Mouse (Mus musculus) forebrain, embryonic 12.5 days (tissue): Measurements from ENCODE around the gene Hist1h2ae. TPM values are rescaled to one million over a fixed set of nuclear protein-coding genes. Genes with fewer than 3 reads are reported as not detected.
"Not testable (repeated sequence)": the region's sequence is repeated elsewhere in the genome, so short reads cannot be mapped to it uniquely, and the experiment has no call there.

Experiments
- ATAC-seq: fragments of 200-750 bp; cut with Nextera tagmentation; 2 replicates; pipeline ENCODE4 v1.8.0; 2017; ENCODE audit warnings: moderate TSS enrichment; ENCODE audit not compliant: low FRiP score
- H3K27ac ChIP-seq: fragments of 300-500 bp; sonication (generic); 2 replicates; pipeline ENCODE4 v1.5.1; 2016; ENCODE audit warnings: mild to moderate bottlenecking
- H3K27me3 ChIP-seq: fragments of 300-500 bp; sonication (generic); 2 replicates; pipeline ENCODE4 v1.6.1; 2016; ENCODE audit warnings: mild to moderate bottlenecking
- H3K36me3 ChIP-seq: fragments of 300-500 bp; sonication (generic); replicated peaks from 2 replicates; pipeline ENCODE4 v1.6.1; 2016; ENCODE audit warnings: mild to moderate bottlenecking
- H3K4me1 ChIP-seq: fragments of 300-500 bp; sonication (generic); 2 replicates; pipeline ENCODE4 v1.6.1; 2016
- H3K4me2 ChIP-seq: fragments of 300-500 bp; sonication (generic); 2 replicates; pipeline ENCODE4 v1.6.1; 2016; ENCODE audit warnings: mild to moderate bottlenecking, moderate library complexity
- H3K4me3 ChIP-seq: fragments of 300-500 bp; sonication (generic); replicated peaks from 2 replicates; pipeline ENCODE4 v1.5.1; 2016; ENCODE audit warnings: mild to moderate bottlenecking
- H3K9ac ChIP-seq: fragments of 300-500 bp; sonication (generic); 2 replicates; pipeline ENCODE4 v1.6.1; 2016; ENCODE audit warnings: mild to moderate bottlenecking
- H3K9me3 ChIP-seq: fragments of 300-500 bp; sonication (generic); 2 replicates; pipeline ENCODE4 v1.6.1; 2016
- WGBS: fragments of 180-500 bp; shearing (Covaris S2); methylation state at CpG from one replicate; pipeline ENCODE4 v1.1.7; 2016; 5-methylcytosine and 5-hydroxymethylcytosine counted together
- polyA plus RNA-seq: library from polyadenylated mRNA; unstranded; fragments of >200 nt; fragmentation: Nextera tagmentation; extraction: Ambion mirVana; gene quantifications from 2 replicates; pipeline ENCODE4 v1.2.1, GENCODE M21; 2016

The Hist1h2ae gene
- polyA plus RNA-seq, 1 experiment from 2014 or later = 138 TPM

DNA sequence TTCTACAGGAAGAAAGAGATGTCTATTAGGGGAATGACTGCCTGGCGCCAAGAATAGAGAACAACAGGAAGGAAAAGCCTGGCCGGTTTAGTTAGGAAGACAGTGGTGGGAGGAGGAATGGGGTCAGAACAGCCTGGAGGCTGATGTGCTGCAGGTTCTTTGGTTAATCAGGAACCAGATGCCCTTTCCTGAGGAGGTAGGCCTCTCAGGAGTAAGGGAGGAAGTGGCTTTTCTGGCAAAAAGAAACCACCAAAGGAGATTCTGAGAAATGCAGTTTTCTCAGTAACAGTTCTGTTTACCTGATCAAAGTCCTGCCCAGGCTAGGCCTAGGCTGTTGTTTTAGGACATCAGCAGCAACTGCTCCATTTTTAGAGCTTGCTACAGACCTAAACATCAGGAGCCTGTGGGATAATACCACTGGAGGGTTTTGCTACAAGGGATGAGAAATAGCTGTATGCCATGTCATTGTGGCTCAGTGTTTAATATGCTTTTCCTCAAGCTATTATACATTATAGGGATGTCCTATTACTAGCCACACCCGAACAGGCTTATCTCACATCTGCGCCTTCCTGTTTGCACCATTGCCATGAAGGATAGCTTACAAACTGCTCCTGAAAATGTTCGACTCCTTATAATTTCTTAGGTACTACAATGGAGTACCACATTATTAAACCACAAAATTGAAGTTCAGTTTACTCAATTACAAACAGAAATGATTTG lies 22.2 kb upstream of the Hist1h2ae start:
- Histone ChIP-seq H3K4me2 (no peak overlapping the region), H3K36me3 (no peaks in the 10 kb centered on the region), H3K27me3 (no peaks in the 10 kb centered on the region), H3K9ac (no peak overlapping the region), H3K4me1 (no peaks in the 10 kb centered on the region), H3K27ac (no peak overlapping the region), H3K9me3 (no peaks in the 10 kb centered on the region), H3K4me3 (no peak overlapping the region)
- WGBS = 79% methylated on average over 5 of the region's 5 CpGs
- no peak for ATAC-seq

GRCm38 (mm10) chr13:23592614-23593013 lies 21.6 kb upstream of the Hist1h2ae start:
- no peak overlapping the region for H3K4me2 ChIP-seq
- no peak overlapping the region for H3K9ac ChIP-seq
- 87% methylated on average over 7 of the region's 7 CpGs for WGBS
- no peaks in the 10 kb centered on the region for H3K9me3 ChIP-seq
- no peaks in the 10 kb centered on the region for H3K27me3 ChIP-seq
- H3K27ac ChIP-seq = no peak overlapping the region
- H3K4me3 ChIP-seq = no peak overlapping the region
- H3K36me3 ChIP-seq = no peaks in the 10 kb centered on the region
- no peak for ATAC-seq
- H3K4me1 ChIP-seq = no peaks in the 10 kb centered on the region

- not testable (repeated sequence) for H3K9me3 ChIP-seq, H3K4me2 ChIP-seq, ATAC-seq, H3K27ac ChIP-seq, H3K4me3 ChIP-seq, H3K27me3 ChIP-seq, H3K4me1 ChIP-seq, H3K9ac ChIP-seq, H3K36me3 ChIP-seq
- 92% methylated on average over 7 of the region's 7 CpGs for WGBS
Observed at GRCm38 (mm10) chr13:23591886-23592285, 20.9 kb upstream of the Hist1h2ae start.

- 91% methylated on average over 7 of the region's 7 CpGs for WGBS
- H3K4me2 ChIP-seq = no peak overlapping the region
- H3K27ac ChIP-seq = no peak overlapping the region
- no peak overlapping the region for H3K4me3 ChIP-seq
- H3K9me3 ChIP-seq = no peaks in the 10 kb centered on the region
- peaks cover 4% of the 10 kb centered on the region; the same call in 1 of the 2 replicates for H3K4me1 ChIP-seq
- H3K9ac ChIP-seq = no peak overlapping the region
- no peaks in the 10 kb centered on the region for H3K27me3 ChIP-seq
- no peaks in the 10 kb centered on the region for H3K36me3 ChIP-seq
- no peak for ATAC-seq
Observed at GRCm38 (mm10) chr13:23591206-23591605, 20.2 kb upstream of the Hist1h2ae start.

GRCm38 (mm10) chr13:23586940-23587225 lies 15.9 kb upstream of the Hist1h2ae start:
- H3K4me2 ChIP-seq = peak overlapping the region; percentile 55
- peak overlapping the region; percentile 55 for H3K9ac ChIP-seq
- no peak for ATAC-seq
- peak overlapping the region; percentile 94 for H3K27ac ChIP-seq
- peaks cover 28% of the 10 kb centered on the region for H3K4me1 ChIP-seq
- H3K9me3 ChIP-seq = no peaks in the 10 kb centered on the region
- no peaks in the 10 kb centered on the region for H3K36me3 ChIP-seq
- H3K4me3 ChIP-seq = peak overlapping the region; percentile 23
- no peaks in the 10 kb centered on the region for H3K27me3 ChIP-seq
- 3% methylated on average over 1 of the region's 1 CpGs for WGBS

GRCm38 (mm10) chr13:23586099-23586939 lies 15.3 kb upstream of the Hist1h2ae start:
- Histone ChIP-seq H3K27ac (peak overlapping the region; percentile 94), H3K27me3 (no peaks in the 10 kb centered on the region), H3K9me3 (no peaks in the 10 kb centered on the region), H3K4me2 (peak overlapping the region; percentile 55), H3K9ac (peak overlapping the region; percentile 55), H3K4me1 (peaks cover 30% of the 10 kb centered on the region), H3K36me3 (no peaks in the 10 kb centered on the region), H3K4me3 (peak overlapping the region; percentile 45)
- WGBS = 1% methylated on average over 22 of the region's 22 CpGs
- ATAC-seq = 0 out of 2 replicates have a peak, but pooled peaks have one; percentile 30

- under 1% methylated on average over 24 of the region's 36 CpGs for WGBS
- H3K4me1 ChIP-seq = peaks cover 32% of the 10 kb centered on the region
- ATAC-seq = peak; percentile 90
Observed at GRCm38 (mm10) chr13:23585442-23586098, 14.6 kb upstream of the Hist1h2ae start.

GRCm38 (mm10) chr13:23585029-23585441 lies 14.0 kb upstream of the Hist1h2ae start:
- Histone ChIP-seq H3K9ac (peak overlapping the region; percentile 75), H3K27me3 (no peaks in the 10 kb centered on the region), H3K4me1 (peaks cover 32% of the 10 kb centered on the region), H3K27ac (peak overlapping the region; percentile 99), H3K36me3 (no peaks in the 10 kb centered on the region), H3K9me3 (no peaks in the 10 kb centered on the region), H3K4me3 (peak overlapping the region; percentile 45), H3K4me2 (peak overlapping the region; percentile 70)
- under 1% methylated on average over 21 of the region's 21 CpGs for WGBS
- ATAC-seq = 0 out of 2 replicates have a peak, but pooled peaks have one; percentile 9

More at GRCm38 (mm10) chr13:23585442-23586098, 14.6 kb upstream of the Hist1h2ae start:
- H3K36me3 ChIP-seq, H3K9me3 ChIP-seq, H3K27me3 ChIP-seq: not testable (repeated sequence)
- peak overlapping the region; percentile 75 for H3K9ac ChIP-seq
- peak overlapping the region; percentile 70 for H3K4me2 ChIP-seq
- H3K4me3 ChIP-seq = peak overlapping the region; percentile 45
- H3K27ac ChIP-seq = peak overlapping the region; percentile 99

DNA sequence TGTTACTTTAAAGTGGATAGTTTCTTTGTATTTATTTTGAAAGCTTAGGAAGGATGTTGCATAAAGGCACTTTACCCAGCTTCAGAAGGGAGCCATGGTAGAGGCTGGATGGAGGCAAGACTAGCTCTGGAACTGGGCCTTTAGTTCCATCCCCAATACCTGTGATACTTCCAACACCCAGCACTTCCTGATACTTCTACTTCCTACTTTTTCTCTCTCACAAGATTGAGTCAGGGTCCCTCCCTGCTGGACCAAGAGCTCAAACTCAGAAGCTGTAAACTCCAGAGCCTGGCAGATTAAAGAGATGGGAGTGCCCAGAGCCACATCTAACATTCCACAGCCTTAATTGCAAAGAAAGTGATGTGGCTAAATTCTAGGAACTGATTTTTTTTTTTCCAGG lies 13.3 kb upstream of the Hist1h2ae start:
- peak overlapping the region; percentile 70 for H3K4me2 ChIP-seq
- no peaks in the 10 kb centered on the region for H3K27me3 ChIP-seq
- no peaks in the 10 kb centered on the region for H3K9me3 ChIP-seq
- peak overlapping the region; percentile 99 for H3K27ac ChIP-seq
- peak overlapping the region; percentile 45 for H3K4me3 ChIP-seq
- H3K4me1 ChIP-seq = peaks cover 32% of the 10 kb centered on the region
- H3K9ac ChIP-seq = peak overlapping the region; percentile 75; the same call in 1 of the 2 replicates
- H3K36me3 ChIP-seq = no peaks in the 10 kb centered on the region
- ATAC-seq = no peak

DNA sequence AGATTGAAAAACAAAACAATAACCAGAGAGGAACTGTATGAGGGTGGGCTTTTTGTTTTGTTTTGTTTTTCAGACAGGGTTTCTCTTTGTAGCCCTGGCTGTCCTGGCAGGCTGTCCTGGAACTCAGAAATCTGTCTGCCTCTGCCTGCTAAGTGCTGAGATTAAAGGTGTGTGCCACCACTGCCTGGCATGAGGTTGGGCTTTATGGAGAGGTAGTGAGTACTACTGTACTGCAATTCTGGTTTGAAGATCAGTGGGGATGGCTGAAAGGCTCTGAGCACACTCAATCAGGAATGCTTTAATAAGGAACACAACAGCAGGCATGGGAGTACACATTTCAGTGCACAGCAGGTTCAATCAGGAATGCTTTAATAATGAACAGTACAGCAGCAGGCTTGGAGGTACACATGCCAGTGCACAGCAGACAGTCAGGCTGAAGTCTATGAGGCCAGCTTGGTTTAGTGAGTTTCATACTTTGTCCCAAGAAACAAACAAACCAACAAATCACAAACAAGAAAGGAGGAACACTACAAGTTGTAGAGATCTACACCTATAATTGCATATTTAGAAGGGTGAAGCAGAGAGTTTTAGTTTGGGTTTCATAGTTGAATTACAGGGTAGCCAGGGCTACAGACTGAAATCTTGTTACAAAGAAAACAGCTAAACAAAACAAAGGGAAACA lies 12.5 kb upstream of the Hist1h2ae start:
- H3K4me3 ChIP-seq = no peak overlapping the region
- peak overlapping the region; percentile 99 for H3K27ac ChIP-seq
- peaks cover 32% of the 10 kb centered on the region for H3K4me1 ChIP-seq
- no peak for ATAC-seq
- 0 out of 2 replicates have a peak overlapping the region, but pooled peaks have one; percentile 36 for H3K9ac ChIP-seq
- H3K4me2 ChIP-seq = peak overlapping the region; percentile 85
- H3K27me3 ChIP-seq = no peaks in the 10 kb centered on the region
- no peaks in the 10 kb centered on the region for H3K36me3 ChIP-seq
- H3K9me3 ChIP-seq = no peaks in the 10 kb centered on the region

DNA sequence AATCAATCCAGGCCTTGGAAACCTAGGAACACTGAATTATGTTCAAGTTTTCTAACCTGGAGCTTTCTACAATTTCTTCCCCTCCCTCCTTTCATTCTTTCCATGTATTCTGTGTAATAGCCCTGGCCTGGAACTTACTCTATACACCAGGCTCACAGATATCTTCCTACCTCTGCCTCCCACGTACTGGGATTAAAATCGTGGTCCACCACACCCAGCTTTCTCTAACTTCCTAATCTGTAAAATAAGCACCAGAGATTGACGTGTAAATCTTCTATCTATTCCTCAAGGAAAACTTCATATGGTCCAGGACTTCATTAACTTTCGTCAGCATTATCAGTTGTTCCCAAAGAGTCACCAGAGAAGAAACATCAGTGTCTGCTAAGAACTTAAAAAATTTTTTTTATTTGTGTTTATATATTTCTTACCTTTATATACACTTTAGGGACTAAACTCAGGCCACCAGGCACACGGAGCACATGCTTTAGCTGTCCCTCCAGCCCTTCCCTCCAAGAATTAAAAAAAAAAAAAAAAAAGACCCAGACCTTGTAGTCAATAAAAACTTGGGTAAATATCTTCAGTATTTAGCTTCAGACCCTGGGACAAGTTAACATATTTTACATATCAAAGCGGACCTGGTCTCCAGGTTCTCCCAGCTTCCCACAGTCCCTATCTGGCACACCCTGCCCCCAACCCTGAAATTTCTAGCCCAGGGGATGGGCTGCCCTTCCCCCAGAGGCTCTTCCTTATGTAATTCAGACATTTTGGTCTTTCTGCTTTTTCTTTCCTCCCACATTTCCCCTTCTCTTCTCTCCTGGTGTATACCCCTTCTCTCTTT lies 11.4 kb upstream of the Hist1h2ae start:
- H3K4me2 ChIP-seq = peak overlapping the region; percentile 85
- ATAC-seq = no peak
- H3K9ac ChIP-seq = peak overlapping the region; percentile 78
- H3K9me3 ChIP-seq = no peaks in the 10 kb centered on the region
- no peaks in the 10 kb centered on the region for H3K27me3 ChIP-seq
- WGBS = 4% methylated on average over 6 of the region's 6 CpGs
- H3K27ac ChIP-seq = peak overlapping the region; percentile 99
- peak overlapping the region; percentile 53 for H3K4me3 ChIP-seq
- H3K4me1 ChIP-seq = peaks cover 32% of the 10 kb centered on the region
- no peaks in the 10 kb centered on the region for H3K36me3 ChIP-seq
